Mouse (Mus musculus) E14TG2a.4 (cell line): Measurements from ENCODE around the gene Ccdc65.

Experiments
- CTCF ChIP-seq: conservative IDR thresholded peaks from 2 replicates; pipeline ENCODE4 v1.5.1; 2014; ENCODE audit warnings: low read length
- NANOG ChIP-seq: IDR thresholded peaks from 2 replicates; pipeline ENCODE4 v1.6.1; 2014; ENCODE audit warnings: borderline replicate concordance, low read length, mixed read lengths
- POU5F1 ChIP-seq: IDR thresholded peaks from 2 replicates; pipeline ENCODE4 v1.6.1; 2014; ENCODE audit warnings: low read length, borderline replicate concordance

GRCm38 (mm10) chr15:98704312-98704711 lies 3.7 kb upstream of the Ccdc65 start:
- TF ChIP-seq CTCF (no peak), POU5F1 (no peak), NANOG (no peak)
